Mouse (Mus musculus): ENCODE measurements around the gene Pmf1. TPM values are rescaled to one million over a fixed set of nuclear protein-coding genes. Genes with fewer than 3 reads are reported as not detected.

The Pmf1 gene
- polyA plus RNA-seq, 1 experiment = 67.4 TPM

GRCm38 (mm10) chr3:88363700-88364099, 46.4 kb downstream of the Pmf1 start:
- no peak for DNase-seq (ENCODE audit: low read depth, low spot score)

GRCm38 (mm10) chr3:88361612-88362313, 48.4 kb downstream of the Pmf1 start:
- WGBS = 81% methylated on average over 2 of the region's 2 CpGs
- DNase-seq (ENCODE audit: low read depth, low spot score) = no peak

More at GRCm38 (mm10) chr3:88363700-88364099, 46.4 kb downstream of the Pmf1 start:
- WGBS = 34% methylated on average over 4 of the region's 4 CpGs

- WGBS = 73% methylated on average over 6 of the region's 6 CpGs
- no peak for DNase-seq (ENCODE audit: low read depth, low spot score)
Observed at GRCm38 (mm10) chr3:88361096-88361495, 49.0 kb downstream of the Pmf1 start.

GRCm38 (mm10) chr3:88359989-88360388, 50.1 kb downstream of the Pmf1 start:
- no peak for DNase-seq (ENCODE audit: low read depth, low spot score)
- 78% methylated on average over 3 of the region's 3 CpGs for WGBS

- 89% methylated on average over 5 of the region's 5 CpGs for WGBS
- no peak for DNase-seq (ENCODE audit: low read depth, low spot score)
Observed at GRCm38 (mm10) chr3:88359584-88359983, 50.5 kb downstream of the Pmf1 start.

GRCm38 (mm10) chr3:88354396-88355165, 55.5 kb downstream of the Pmf1 start:
- no peak for DNase-seq (ENCODE audit: low read depth, low spot score)
- WGBS = 86% methylated on average over 8 of the region's 8 CpGs

- 80% methylated on average over 9 of the region's 9 CpGs for WGBS
Observed at GRCm38 (mm10) chr3:88352907-88353306, 57.2 kb downstream of the Pmf1 start.

GRCm38 (mm10) chr3:88350732-88351131, 59.4 kb downstream of the Pmf1 start:
- WGBS = 91% methylated on average over 13 of the region's 13 CpGs
- DNase-seq (ENCODE audit: low read depth, low spot score) = no peak

More at GRCm38 (mm10) chr3:88352907-88353306, 57.2 kb downstream of the Pmf1 start:
- no peak for DNase-seq (ENCODE audit: low read depth, low spot score)

Other genes starting within 250 kb of the Pmf1 start
- gene Rhbg, start 155.6 kb downstream of the Pmf1 start, polyA plus RNA-seq (2012; rRNA removed) = 32.9 and 50.2 TPM in 2 replicates
- 0.30 TPM in 1 of 2 replicates, not detected in the other for gene Gm38392, start 123.1 kb downstream of the Pmf1 start, polyA plus RNA-seq (2012; rRNA removed)
- 2.4 and 3.1 TPM in 2 replicates for gene Tsacc, start 113.3 kb downstream of the Pmf1 start, polyA plus RNA-seq (2012; rRNA removed)
- 159 and 172 TPM in 2 replicates for gene Cct3, start 113.2 kb downstream of the Pmf1 start, polyA plus RNA-seq (2012; rRNA removed)
- 194 and 196 TPM in 2 replicates for gene Glmp, start 85.3 kb downstream of the Pmf1 start, polyA plus RNA-seq (2012; rRNA removed)
- 30.3 and 41.6 TPM in 2 replicates for gene Tmem79, start 74.2 kb downstream of the Pmf1 start, polyA plus RNA-seq (2012; rRNA removed)
- gene Smg5, start 74.1 kb downstream of the Pmf1 start, polyA plus RNA-seq (2012; rRNA removed) = 50.2 and 69.8 TPM in 2 replicates
- gene Paqr6, start 45.7 kb downstream of the Pmf1 start, polyA plus RNA-seq (2012; rRNA removed) = 2.4 and 3.2 TPM in 2 replicates
- 2.5 and 5.6 TPM in 2 replicates for gene Bglap3, start 37.6 kb downstream of the Pmf1 start, polyA plus RNA-seq (2012; rRNA removed)
- 0.36 and 0.58 TPM in 2 replicates for gene Bglap2, start 31.6 kb downstream of the Pmf1 start, polyA plus RNA-seq (2012; rRNA removed)
- 1.5 TPM in 1 of 2 replicates, not detected in the other for gene Bglap, start 25.9 kb downstream of the Pmf1 start, polyA plus RNA-seq (2012; rRNA removed)
- gene Slc25a44, start 14.8 kb upstream of the Pmf1 start, polyA plus RNA-seq (2012; rRNA removed) = 32.0 and 47.7 TPM in 2 replicates
- gene Sema4a, start 50.9 kb upstream of the Pmf1 start, polyA plus RNA-seq (2012; rRNA removed) = 221 and 227 TPM in 2 replicates
- 90.6 and 165 TPM in 2 replicates for gene Lmna, start 99.6 kb upstream of the Pmf1 start, polyA plus RNA-seq (2012; rRNA removed)
- 0.63 and 0.89 TPM in 2 replicates for gene Mex3a, start 122.1 kb upstream of the Pmf1 start, polyA plus RNA-seq (2012; rRNA removed)
- 236 and 238 TPM in 2 replicates for gene Rab25, start 138.0 kb upstream of the Pmf1 start, polyA plus RNA-seq (2012; rRNA removed)
- 148 and 165 TPM in 2 replicates for gene Lamtor2, start 142.7 kb upstream of the Pmf1 start, polyA plus RNA-seq (2012; rRNA removed)
- 41.2 and 50.6 TPM in 2 replicates for gene Ubqln4, start 143.4 kb upstream of the Pmf1 start, polyA plus RNA-seq (2012; rRNA removed)
- 417 and 500 TPM in 2 replicates for gene Ssr2, start 165.5 kb upstream of the Pmf1 start, polyA plus RNA-seq (2012; rRNA removed)
- gene Arhgef2, start 195.6 kb upstream of the Pmf1 start, polyA plus RNA-seq (2012; rRNA removed) = 49.2 and 77.5 TPM in 2 replicates
- 0.12 TPM in 1 of 2 replicates, not detected in the other for gene Rxfp4, start 242.8 kb upstream of the Pmf1 start, polyA plus RNA-seq (2012; rRNA removed)